Mouse (Mus musculus) G1E-ER4 (cell line): ENCODE data around the gene Grin3b. TPM values are rescaled to one million over a fixed set of nuclear protein-coding genes. Genes with fewer than 3 reads are reported as not detected.

ENCODE experiments used
- GATA1 ChIP-seq: IDR thresholded peaks from one replicate; pipeline ENCODE4 v1.8.0; 2012; ENCODE audit warnings: low read length, inconsistent platforms
- polyA plus RNA-seq: library from polyadenylated mRNA; stranded (reverse); fragments of >175 nt; gene quantifications from 2 replicates; pipeline ENCODE4 v1.2.3, GENCODE M21; 2012

The Grin3b gene
- polyA plus RNA-seq, 1 experiment, result 0.08 TPM

DNA sequence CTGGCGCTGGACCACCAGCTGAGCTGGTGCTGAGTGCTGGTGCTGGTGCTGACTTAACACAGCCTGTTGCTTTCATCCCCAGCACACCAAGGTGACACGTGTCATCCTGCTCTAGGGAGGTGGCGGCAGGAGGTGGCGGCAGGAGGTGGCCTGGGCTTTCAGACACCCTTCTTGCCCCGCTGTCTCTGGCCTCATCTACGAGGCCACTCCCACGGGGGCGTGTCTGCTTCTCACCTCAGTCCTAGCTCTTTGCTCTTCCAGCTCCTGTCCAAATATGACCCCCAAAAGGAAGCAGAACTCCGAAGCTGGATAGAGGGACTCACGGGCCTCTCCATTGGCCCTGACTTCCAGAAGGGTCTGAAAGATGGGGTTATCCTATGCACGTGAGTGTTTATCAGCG is 20.6 kb downstream of the Grin3b start:
- no peak for TF ChIP-seq GATA1

GRCm38 (mm10) chr10:79991548-79991947 is 21.0 kb downstream of the Grin3b start:
- TF ChIP-seq GATA1, result no peak

DNA sequence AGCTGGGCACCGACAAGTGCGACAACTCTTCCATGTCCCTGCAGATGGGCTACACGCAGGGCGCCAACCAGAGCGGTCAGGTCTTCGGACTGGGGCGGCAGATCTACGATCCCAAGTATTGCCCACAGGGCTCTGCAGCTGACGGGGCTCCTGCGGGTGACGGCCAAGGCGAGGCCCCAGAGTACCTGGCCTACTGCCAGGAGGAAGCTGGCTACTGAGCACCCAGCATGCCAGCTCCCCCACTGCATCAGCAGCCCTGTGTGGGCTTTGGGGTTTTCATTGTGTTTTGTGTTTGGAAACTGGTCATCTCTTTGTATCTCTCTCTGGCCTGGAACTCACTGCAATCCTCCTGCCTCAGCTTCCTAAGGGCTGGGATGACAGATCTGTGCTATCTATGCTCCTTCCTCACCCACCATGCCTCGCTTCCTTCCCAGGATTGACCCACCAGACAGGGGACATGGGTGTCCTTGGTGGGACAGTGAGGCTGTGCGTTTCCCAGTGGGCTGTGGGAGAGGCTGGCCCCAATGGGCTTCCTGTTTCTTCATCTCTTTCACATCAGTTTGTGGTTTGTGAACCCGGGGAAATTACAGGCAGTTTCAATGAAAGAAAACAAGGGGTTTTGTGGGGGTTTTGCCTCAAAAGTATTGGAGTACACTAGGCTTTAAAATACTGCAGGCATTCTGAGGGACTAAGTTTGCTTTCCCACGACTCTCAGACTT is 24.0 kb downstream of the Grin3b start:
- TF ChIP-seq GATA1, result no peak

GRCm38 (mm10) chr10:79995636-79996035 is 25.1 kb downstream of the Grin3b start:
- TF ChIP-seq GATA1, result no peak

DNA sequence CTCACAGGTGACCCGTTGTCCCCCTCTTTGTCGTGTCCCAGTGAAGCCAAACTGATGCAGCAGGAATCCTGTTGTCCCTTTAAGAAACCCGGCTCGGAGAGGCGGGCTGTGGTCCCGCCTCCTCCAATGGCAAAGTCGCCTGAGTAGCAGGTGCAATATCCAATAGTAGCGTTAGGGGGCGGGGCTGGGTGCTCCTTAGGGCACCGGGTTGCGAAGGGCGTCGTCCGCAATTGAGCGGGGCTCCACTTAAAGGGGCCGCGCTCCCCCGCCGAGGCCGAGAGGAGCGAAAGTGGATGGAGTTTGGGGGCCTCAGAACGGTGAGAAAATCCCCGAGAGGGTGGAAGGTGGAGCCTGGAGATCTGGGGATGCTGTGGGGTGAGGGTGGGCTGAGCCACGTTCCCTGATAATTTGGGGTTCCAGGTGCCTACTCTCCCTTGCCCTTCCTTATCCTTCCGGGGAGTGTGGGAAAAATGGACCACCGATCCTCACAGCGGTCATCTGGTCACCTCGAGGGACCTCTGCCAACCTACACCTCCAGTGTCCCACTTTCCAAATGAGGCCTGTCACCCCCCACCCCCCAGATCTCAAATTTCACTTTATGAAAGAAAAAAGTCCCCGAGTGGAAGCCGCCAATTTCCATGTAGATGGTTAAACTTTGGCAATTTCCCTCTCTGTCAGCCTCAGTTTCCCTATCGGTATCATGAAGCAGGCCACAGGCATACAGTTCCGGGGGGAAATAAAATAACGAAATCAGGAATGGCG is 25.9 kb downstream of the Grin3b start, which contains the start of gene Abca7:
Gene Abca7 (plus strand): TSS at position 223 of the 762 bp plus-strand sequence.
- TF ChIP-seq GATA1, result no peak

GRCm38 (mm10) chr10:79997034-79997760 is 26.7 kb downstream of the Grin3b start:
- no peak for TF ChIP-seq GATA1

GRCm38 (mm10) chr10:79997819-79998218 is 27.3 kb downstream of the Grin3b start:
- no peak for TF ChIP-seq GATA1

GRCm38 (mm10) chr10:80001945-80002344 is 31.4 kb downstream of the Grin3b start:
- TF ChIP-seq GATA1, result no peak

- TF ChIP-seq GATA1, result no peak
Observed at GRCm38 (mm10) chr10:80002829-80003228, 32.3 kb downstream of the Grin3b start.

DNA sequence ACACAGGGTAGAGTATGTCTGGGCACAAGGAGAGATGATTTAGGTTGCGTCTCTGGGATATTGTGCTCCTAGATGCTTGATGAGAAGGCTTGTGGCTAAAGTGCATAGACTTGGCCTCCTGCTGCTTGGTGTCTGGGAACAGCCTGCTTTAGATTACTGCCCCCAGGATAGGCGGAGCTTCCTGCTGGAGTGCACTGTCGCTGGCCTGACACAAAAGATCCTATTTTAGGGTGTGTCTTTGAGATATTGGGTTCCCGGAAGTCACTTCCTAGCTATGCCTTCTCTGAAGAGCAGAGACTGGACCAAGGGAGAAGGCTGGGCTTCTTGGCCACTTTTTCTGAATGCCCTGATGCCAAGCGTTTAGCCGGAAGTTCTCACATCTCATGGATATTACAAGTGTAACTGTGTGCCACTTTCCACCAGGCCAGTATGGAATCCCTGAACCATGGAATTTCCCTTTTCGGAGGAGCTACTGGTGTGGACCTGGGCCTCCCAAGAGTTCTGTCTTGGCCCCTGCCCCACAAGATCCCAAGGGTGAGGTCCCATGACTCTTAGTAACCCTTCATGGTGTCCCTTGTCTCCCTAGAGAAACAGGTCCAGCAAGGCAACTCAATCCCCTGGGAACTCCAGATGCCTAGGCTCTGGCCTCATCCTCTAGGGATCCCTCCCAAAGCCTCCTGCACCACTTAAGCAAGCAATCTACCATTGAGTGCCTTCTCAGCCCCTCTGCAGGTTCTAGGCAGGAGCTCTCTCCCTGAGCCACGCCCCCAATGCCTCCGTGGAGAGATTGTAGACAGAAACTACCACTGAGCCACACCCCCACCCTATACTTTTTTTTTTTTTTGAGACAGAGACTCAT is 33.1 kb downstream of the Grin3b start:
- TF ChIP-seq GATA1, result no peak

DNA sequence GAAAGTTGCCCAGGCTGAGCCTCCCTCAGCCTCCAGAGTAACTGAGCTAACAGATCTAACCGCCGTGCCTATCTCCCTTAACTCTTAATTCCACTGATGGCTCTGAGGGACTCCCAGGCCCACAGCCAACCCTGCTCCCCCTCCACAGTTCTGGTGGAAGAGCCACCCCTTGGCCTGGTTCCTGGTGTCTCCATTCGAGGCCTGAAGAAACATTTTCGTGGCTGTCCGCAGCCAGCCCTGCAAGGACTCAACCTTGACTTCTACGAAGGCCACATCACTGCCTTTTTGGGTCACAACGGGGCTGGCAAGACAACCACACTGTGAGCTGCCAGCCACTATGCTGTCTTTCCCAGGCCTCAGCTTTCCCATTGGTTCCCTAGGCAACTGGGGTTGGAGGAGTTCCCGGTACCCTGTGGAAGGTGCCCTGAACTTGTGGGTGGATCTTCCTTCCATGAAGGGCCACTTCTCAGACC is 33.8 kb downstream of the Grin3b start:
- TF ChIP-seq GATA1, result no peak

GRCm38 (mm10) chr10:80011740-80012139 is 41.2 kb downstream of the Grin3b start:
- no peak for TF ChIP-seq GATA1

DNA sequence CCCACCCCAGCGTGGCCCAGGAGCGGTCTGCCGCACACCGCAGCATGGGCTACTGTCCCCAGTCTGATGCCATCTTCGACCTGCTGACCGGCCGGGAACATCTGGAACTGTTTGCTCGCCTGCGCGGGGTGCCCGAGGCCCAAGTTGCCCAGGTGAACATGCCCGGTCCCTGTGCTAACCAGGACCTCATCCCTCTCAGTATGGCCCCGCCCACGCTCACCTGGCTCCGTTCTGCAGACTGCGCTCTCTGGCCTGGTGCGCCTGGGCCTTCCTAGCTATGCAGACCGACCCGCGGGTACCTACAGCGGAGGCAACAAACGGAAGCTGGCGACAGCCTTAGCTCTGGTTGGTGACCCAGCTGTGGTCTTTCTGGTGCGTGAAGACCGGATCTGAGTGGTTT is 43.1 kb downstream of the Grin3b start:
- no peak for TF ChIP-seq GATA1

DNA sequence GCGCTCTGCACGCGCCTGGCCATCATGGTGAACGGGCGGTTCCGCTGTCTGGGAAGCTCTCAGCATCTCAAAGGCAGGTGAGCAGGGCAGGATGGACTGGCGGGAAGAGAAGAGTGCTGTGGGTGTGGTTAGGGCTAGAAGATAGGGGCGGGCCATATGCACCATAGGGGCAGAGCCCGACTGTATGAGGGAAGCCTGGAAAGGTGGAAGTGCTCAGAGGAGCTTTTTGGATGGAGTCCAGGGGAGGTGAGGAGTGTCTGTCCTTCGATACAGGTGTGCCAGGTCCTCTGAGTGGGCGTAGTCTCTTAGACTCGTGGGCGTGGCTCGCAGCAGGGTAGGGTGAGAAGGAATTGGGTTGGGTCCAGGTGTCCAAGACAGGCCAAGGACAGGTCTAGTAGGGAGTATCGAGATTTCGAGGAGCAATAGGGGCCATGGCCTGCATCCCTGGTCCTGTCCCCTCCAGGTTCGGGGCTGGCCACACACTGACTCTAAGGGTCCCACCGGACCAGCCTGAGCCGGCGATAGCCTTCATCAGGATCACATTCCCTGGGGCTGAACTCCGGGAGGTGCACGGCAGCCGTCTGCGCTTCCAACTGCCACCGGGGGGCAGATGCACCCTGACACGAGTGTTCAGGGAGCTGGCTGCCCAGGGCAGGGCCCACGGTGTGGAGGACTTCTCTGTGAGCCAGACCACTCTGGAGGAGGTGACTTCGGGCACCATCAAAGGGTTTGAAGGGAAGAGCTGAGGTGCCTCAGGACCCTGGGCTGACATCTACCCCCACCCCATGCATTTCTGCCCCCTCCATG is 44.2 kb downstream of the Grin3b start:
- TF ChIP-seq GATA1, result no peak
